Mouse (Mus musculus) ES-Bruce4 (cell line): ENCODE results near the gene Me1.

Experiments used
- CTCF ChIP-seq: IDR thresholded peaks from one replicate; pipeline ENCODE4 v1.8.1; 2011; ENCODE audit warnings: low read depth, low read length
- POLR2A ChIP-seq: IDR thresholded peaks from one replicate; pipeline ENCODE4 v1.8.1; 2011; ENCODE audit warnings: low read length; ENCODE audit not compliant: insufficient read depth

DNA sequence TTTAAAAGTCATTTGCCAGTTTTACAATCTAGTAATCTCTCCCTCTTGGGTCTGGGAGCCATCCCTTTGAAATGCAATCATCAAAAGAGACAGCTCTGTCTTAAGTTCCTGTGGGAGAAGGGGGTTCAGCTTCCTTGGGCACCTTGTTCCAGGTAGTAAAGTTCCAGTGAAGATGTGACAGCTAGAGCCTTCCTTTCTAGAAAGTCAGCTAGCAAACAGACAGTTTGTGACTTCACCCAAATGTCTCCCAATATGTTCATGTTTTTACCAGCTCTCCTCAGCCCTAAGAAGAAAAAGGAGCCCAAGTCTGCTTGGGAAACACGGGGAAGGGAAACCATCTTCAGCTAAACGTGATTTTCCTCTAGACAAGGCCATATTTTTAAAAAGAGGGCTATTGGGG lies 16.9 kb upstream of the Me1 start:
- TF ChIP-seq POLR2A: no peak
- no peak for TF ChIP-seq CTCF
